Mouse (Mus musculus): ENCODE data around the gene Ccl9. TPM values are rescaled to one million over a fixed set of nuclear protein-coding genes. Genes with fewer than 3 reads are reported as not detected.

The Ccl9 gene
- polyA plus RNA-seq, 1 experiment from 2014 or later: 1.4 TPM

Other genes starting within 250 kb of the Ccl9 start
- gene Rasl10b, start 169.5 kb downstream of the Ccl9 start, polyA plus RNA-seq (2016; fragmentation: Nextera tagmentation; extraction: Ambion mirVana): 2.7 and 3.1 TPM in 2 replicates
- gene Gas2l2, start 149.2 kb downstream of the Ccl9 start, polyA plus RNA-seq (2016; fragmentation: Nextera tagmentation; extraction: Ambion mirVana): 0.07 TPM in 1 of 2 replicates, not detected in the other
- 0.25 and 0.36 TPM in 2 replicates for gene 1700020L24Rik, start 141.0 kb downstream of the Ccl9 start, polyA plus RNA-seq (2016; fragmentation: Nextera tagmentation; extraction: Ambion mirVana)
- 0.70 and 1.1 TPM in 2 replicates for gene Mmp28, start 115.6 kb downstream of the Ccl9 start, polyA plus RNA-seq (2016; fragmentation: Nextera tagmentation; extraction: Ambion mirVana)
- gene Taf15, start 105.5 kb downstream of the Ccl9 start, polyA plus RNA-seq (2016; fragmentation: Nextera tagmentation; extraction: Ambion mirVana): 14.2 and 14.6 TPM in 2 replicates
- gene Heatr9, start 56.5 kb downstream of the Ccl9 start, polyA plus RNA-seq (2016; fragmentation: Nextera tagmentation; extraction: Ambion mirVana): not detected in 2 replicates
- 0.22 TPM in 1 of 2 replicates, not detected in the other for gene Ccl5, start 48.1 kb downstream of the Ccl9 start, polyA plus RNA-seq (2016; fragmentation: Nextera tagmentation; extraction: Ambion mirVana)
- 2.1 and 2.2 TPM in 2 replicates for gene Ccl6, start 14.5 kb upstream of the Ccl9 start, polyA plus RNA-seq (2016; fragmentation: Nextera tagmentation; extraction: Ambion mirVana)
- gene Rpl9-ps1, start 67.0 kb upstream of the Ccl9 start, polyA plus RNA-seq (2016; fragmentation: Nextera tagmentation; extraction: Ambion mirVana): not detected in 2 replicates
- gene Ccl3, start 70.7 kb upstream of the Ccl9 start, polyA plus RNA-seq (2016; fragmentation: Nextera tagmentation; extraction: Ambion mirVana): 0.36 and 0.83 TPM in 2 replicates
- gene Ccl4, start 83.9 kb upstream of the Ccl9 start, polyA plus RNA-seq (2016; fragmentation: Nextera tagmentation; extraction: Ambion mirVana): 0.42 and 0.46 TPM in 2 replicates
- gene Wfdc17, start 125.4 kb upstream of the Ccl9 start, polyA plus RNA-seq (2016; fragmentation: Nextera tagmentation; extraction: Ambion mirVana): 0.32 TPM in 1 of 2 replicates, not detected in the other
- gene Wfdc18, start 130.4 kb upstream of the Ccl9 start, polyA plus RNA-seq (2016; fragmentation: Nextera tagmentation; extraction: Ambion mirVana): not detected in 2 replicates
- not detected in 2 replicates for gene Wfdc21, start 168.3 kb upstream of the Ccl9 start, polyA plus RNA-seq (2016; fragmentation: Nextera tagmentation; extraction: Ambion mirVana)
- 27.9 and 28.4 TPM in 2 replicates for gene Heatr6, start 175.1 kb upstream of the Ccl9 start, polyA plus RNA-seq (2016; fragmentation: Nextera tagmentation; extraction: Ambion mirVana)

All from forebrain, embryonic 10.5 days (tissue).